Mouse (Mus musculus) layer of hippocampus, adult 2 months (tissue): Measurements from ENCODE around the gene Sumf1. TPM values are rescaled to one million over a fixed set of nuclear protein-coding genes. Genes with fewer than 3 reads are reported as not detected.

ENCODE experiments used
- DNase-seq, 2 experiments: peaks; one replicate each; pipeline ENCODE4 v3.0.0; 2022; ENCODE audit warnings: low spot score in 2 of 2
- H3K27ac ChIP-seq: fragments of 200-600 bp; 2 replicates; pipeline ENCODE4 v1.8.1; 2022
- H3K4me3 ChIP-seq: fragments of 200-600 bp; 2 replicates; pipeline ENCODE4 v1.8.1; 2022; ENCODE audit warnings: mild to moderate bottlenecking
- CTCF ChIP-seq: fragments of 200-600 bp; conservative IDR thresholded peaks from 2 replicates; pipeline ENCODE4 v1.8.1; 2022; ENCODE audit warnings: antibody characterized with exemption, mild to moderate bottlenecking, moderate library complexity
- total RNA-seq, 2 experiments: library from RNA; stranded (reverse); gene quantifications; 2 replicates each; pipeline ENCODE4 v1.2.3; 2021

Gene Sumf1
- total RNA-seq, 2 experiments from 2014 or later, result 20.6 to 21.9 TPM

GRCm38 (mm10) chr6:108130718-108131117 lies 54.7 kb downstream of the Sumf1 start:
- no peak for TF ChIP-seq CTCF
- no peak for DNase-seq
- no peak overlapping the region for H3K27ac ChIP-seq
- no peak overlapping the region for H3K4me3 ChIP-seq

GRCm38 (mm10) chr6:108126631-108127030 lies 58.8 kb downstream of the Sumf1 start:
- no peak overlapping the region for H3K4me3 ChIP-seq
- H3K27ac ChIP-seq, result no peak overlapping the region
- no peak for DNase-seq
- TF ChIP-seq CTCF, result no peak

GRCm38 (mm10) chr6:108125474-108125873 lies 59.9 kb downstream of the Sumf1 start:
- DNase-seq, result no peak
- no peak overlapping the region for H3K4me3 ChIP-seq
- no peak for TF ChIP-seq CTCF
- H3K27ac ChIP-seq, result no peak overlapping the region

- H3K27ac ChIP-seq, result no peak overlapping the region
- DNase-seq, result no peak
- TF ChIP-seq CTCF, result no peak
- no peak overlapping the region for H3K4me3 ChIP-seq
Observed at GRCm38 (mm10) chr6:108117881-108118280, 67.5 kb downstream of the Sumf1 start.

DNA sequence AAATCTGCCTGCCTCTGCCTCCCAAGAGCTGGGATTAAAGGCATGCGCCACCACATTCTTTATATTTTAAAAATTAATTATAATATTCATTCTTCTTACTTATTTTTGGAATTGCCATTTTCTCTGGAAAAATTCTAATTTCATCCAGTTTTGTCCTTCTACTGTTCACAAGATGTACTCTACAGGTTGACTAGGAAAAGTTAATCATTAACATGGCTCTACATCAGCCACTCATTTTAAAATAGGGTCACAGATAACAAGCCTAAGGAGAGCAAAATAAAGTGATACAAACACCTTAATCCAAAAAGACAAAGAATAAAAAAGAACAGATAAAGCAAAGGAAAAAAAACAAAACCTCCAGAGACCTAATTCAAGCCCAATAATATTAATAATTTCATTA lies 70.4 kb downstream of the Sumf1 start:
- Histone ChIP-seq H3K4me3 (no peak overlapping the region), H3K27ac (no peak overlapping the region)
- TF ChIP-seq CTCF, result no peak
- DNase-seq, result no peak

- no peak for DNase-seq
- TF ChIP-seq CTCF, result no peak
- H3K27ac ChIP-seq, result no peak overlapping the region
- no peak overlapping the region for H3K4me3 ChIP-seq
Observed at GRCm38 (mm10) chr6:108111693-108112092, 73.7 kb downstream of the Sumf1 start.

DNA sequence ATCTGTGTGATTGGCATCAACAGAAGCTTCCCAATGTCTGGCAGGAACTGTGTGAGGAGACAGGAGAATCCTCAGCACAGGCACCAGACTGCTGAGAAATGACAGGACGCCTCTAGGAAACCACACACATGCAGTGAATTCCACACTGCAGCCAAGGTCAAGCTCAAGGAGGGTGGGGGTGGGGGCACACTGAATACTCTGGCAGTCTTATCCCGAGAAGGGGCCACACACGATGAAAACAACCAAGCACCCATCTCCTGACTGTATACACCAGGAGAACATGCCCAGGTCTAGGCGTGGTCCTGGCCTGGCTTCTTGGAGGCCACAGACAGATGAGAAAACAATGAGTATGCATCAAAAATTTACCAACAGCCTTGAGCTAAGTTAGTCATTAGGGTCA lies 75.0 kb downstream of the Sumf1 start:
- no peak overlapping the region for H3K4me3 ChIP-seq
- no peak for DNase-seq
- no peak overlapping the region for H3K27ac ChIP-seq
- no peak for TF ChIP-seq CTCF

GRCm38 (mm10) chr6:108107376-108107775 lies 78.0 kb downstream of the Sumf1 start:
- no peak for DNase-seq
- no peak overlapping the region for H3K4me3 ChIP-seq
- no peak overlapping the region for H3K27ac ChIP-seq
- TF ChIP-seq CTCF, result no peak

DNA sequence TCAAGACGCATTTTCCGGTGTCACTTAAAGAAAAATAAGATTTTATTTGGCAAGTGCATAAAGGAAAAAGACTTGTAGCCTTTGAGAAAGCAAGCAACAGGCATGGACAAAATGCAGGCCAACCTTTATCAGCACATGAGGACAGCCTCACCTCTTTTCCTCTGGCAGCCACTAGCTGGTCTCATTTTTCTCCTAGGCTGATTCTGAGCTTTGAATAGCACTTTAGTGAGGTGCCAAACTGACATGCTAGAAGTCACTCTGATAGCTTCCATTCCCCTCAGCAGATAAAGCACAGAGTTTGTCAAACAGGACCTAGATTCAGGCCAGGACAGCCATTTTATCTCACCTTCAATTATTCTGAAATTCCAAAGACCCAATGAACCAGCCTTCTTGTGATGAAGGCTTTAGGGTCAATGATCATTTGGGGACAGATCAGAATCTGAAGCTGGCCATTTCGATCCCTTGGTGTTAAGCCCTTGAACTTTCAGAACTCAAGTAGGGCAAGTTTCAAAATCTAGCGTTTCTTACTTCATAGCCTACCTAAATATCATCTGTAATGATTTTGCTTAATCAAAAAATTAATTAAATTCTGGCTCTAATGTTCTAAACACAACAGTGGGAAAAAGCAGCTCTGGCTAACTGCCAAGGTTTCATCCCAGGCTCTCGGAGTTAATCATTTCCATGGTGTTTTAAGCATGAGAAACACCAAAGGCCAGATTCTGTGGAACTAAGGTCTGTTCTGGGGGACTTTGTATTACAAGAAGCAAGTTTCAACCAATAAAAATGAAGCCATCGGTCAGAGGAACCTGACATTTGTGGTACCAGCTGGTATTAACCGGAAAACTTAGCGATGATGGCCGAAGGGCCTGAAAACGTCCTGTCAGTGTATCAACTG lies 83.2 kb downstream of the Sumf1 start:
- Histone ChIP-seq H3K4me3 (no peak overlapping the region), H3K27ac (no peak overlapping the region)
- no peak for TF ChIP-seq CTCF
- DNase-seq, result no peak

GRCm38 (mm10) chr6:108098846-108099217 lies 86.5 kb downstream of the Sumf1 start:
- Histone ChIP-seq H3K27ac (no peak overlapping the region), H3K4me3 (peak overlapping the region; percentile 38)
- TF ChIP-seq CTCF, result no peak
- no peak for DNase-seq

DNA sequence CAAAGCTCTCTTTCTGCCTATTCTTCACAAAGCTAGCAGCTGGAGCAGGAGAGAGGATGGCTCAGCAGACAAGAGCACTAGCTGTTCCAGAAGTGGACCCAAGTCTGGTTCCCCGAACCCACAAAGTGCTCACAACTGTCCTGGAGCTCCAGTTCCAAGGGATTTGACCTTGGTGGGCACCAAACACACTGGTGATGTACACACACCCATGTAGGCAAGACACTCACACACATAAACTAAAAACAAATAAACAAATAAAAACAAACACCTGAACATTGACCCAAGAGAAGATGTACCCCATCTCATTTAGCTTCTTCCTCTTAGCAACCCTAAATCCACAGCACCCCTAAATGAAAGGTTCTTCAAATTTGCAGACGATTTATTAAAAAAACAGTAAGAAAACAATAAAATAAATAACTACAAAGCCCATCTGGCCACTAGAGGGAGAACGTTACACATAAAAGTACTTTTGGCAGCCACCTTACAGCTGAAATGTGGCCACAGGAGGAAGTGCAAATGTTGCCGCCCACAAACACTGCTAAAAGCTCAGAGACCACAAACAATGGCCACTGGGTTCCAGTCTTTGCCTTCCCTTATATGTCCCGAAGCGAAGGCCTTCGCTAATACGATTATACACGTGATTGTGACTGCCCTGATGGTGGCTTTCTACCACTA lies 87.1 kb downstream of the Sumf1 start:
- Histone ChIP-seq H3K4me3 (peak overlapping the region; percentile 38), H3K27ac (no peak overlapping the region)
- peak; percentile 92 for TF ChIP-seq CTCF
- DNase-seq, result peak; percentile 50 to 62

GRCm38 (mm10) chr6:108095445-108095844 lies 89.9 kb downstream of the Sumf1 start:
- Histone ChIP-seq H3K27ac (no peak overlapping the region), H3K4me3 (no peak overlapping the region)
- no peak for DNase-seq
- TF ChIP-seq CTCF, result no peak

GRCm38 (mm10) chr6:108093449-108093848 lies 91.9 kb downstream of the Sumf1 start:
- H3K27ac ChIP-seq, result 0 out of 2 replicates have a peak overlapping the region, but pooled peaks have one; percentile 14
- H3K4me3 ChIP-seq, result no peak overlapping the region
- no peak for DNase-seq
- TF ChIP-seq CTCF, result no peak

GRCm38 (mm10) chr6:108092646-108093045 lies 92.7 kb downstream of the Sumf1 start:
- DNase-seq, result no peak
- Histone ChIP-seq H3K27ac (no peak overlapping the region), H3K4me3 (no peak overlapping the region)
- no peak for TF ChIP-seq CTCF
